Mouse (Mus musculus) retina, postnatal 7 days (tissue): ENCODE measurements around the gene Spaca9.

ENCODE experiments used
- DNase-seq: peaks from one replicate; pipeline ENCODE4 v3.0.0-alpha.2; 2012; ENCODE audit warnings: low read depth, low spot score

Gene Spaca9

GRCm38 (mm10) chr2:28671438-28671837, 28.1 kb downstream of the Spaca9 start:
- no peak for DNase-seq

- no peak for DNase-seq
These were observed 33.7 kb downstream of the Spaca9 start for GRCm38 (mm10) chr2:28665818-28666217.

- no peak for DNase-seq
These were observed 36.6 kb downstream of the Spaca9 start for GRCm38 (mm10) chr2:28662891-28663290.

GRCm38 (mm10) chr2:28656216-28656615, 43.3 kb downstream of the Spaca9 start:
- no peak for DNase-seq

GRCm38 (mm10) chr2:28654295-28654694, 45.2 kb downstream of the Spaca9 start:
- DNase-seq: no peak

- no peak for DNase-seq
These were observed 46.2 kb downstream of the Spaca9 start for GRCm38 (mm10) chr2:28653351-28653750.

- no peak for DNase-seq
These were observed 49.0 kb downstream of the Spaca9 start for GRCm38 (mm10) chr2:28650526-28650925.

- DNase-seq: no peak
These were observed 56.4 kb downstream of the Spaca9 start for GRCm38 (mm10) chr2:28643081-28643480.
